Mouse (Mus musculus) midbrain, embryonic 14.5 days (tissue): ENCODE measurements around the gene Hsf3. TPM values are rescaled to one million over a fixed set of nuclear protein-coding genes. Genes with fewer than 3 reads are reported as not detected.
"Not testable (repeated sequence)": the region's sequence is repeated elsewhere in the genome, so short reads cannot be mapped to it uniquely, and the experiment has no call there.

Experiments
- ATAC-seq: fragments of 200-750 bp; cut with Nextera tagmentation; 2 replicates; pipeline ENCODE4 v1.8.0; 2017; ENCODE audit warnings: moderate number of reproducible peaks, moderate library complexity; ENCODE audit not compliant: low FRiP score, low TSS enrichment
- DNase-seq: peaks from one replicate; pipeline ENCODE4 v3.0.0-alpha.2; 2015
- H3K27ac ChIP-seq: fragments of 300-500 bp; sonication (generic); replicated peaks from 2 replicates; pipeline ENCODE4 v1.5.1; 2014; ENCODE audit warnings: mild to moderate bottlenecking, low read depth, low read length, moderate library complexity
- H3K27me3 ChIP-seq: fragments of 300-500 bp; sonication (generic); 2 replicates; pipeline ENCODE4 v1.6.1; 2014; ENCODE audit warnings: low read length, control low read depth, mixed read lengths; ENCODE audit not compliant: control insufficient read depth, insufficient read depth
- H3K36me3 ChIP-seq: fragments of 300-500 bp; sonication (generic); 2 replicates; pipeline ENCODE4 v1.6.1; 2014; ENCODE audit warnings: low read length, control low read depth; ENCODE audit not compliant: control insufficient read depth, insufficient read depth
- H3K4me1 ChIP-seq: fragments of 300-500 bp; sonication (generic); 2 replicates; pipeline ENCODE4 v1.6.1; 2014; ENCODE audit warnings: mild to moderate bottlenecking, antibody characterized with exemption, low read length, control low read depth; ENCODE audit not compliant: control insufficient read depth, insufficient read depth
- H3K4me2 ChIP-seq: fragments of 300-500 bp; sonication (generic); 2 replicates; pipeline ENCODE4 v1.6.1; 2014; ENCODE audit warnings: mild to moderate bottlenecking, low read length, moderate library complexity
- H3K4me3 ChIP-seq: fragments of 300-500 bp; sonication (generic); replicated peaks from 2 replicates; pipeline ENCODE4 v1.5.1; 2014; ENCODE audit warnings: low read depth, low read length
- H3K9ac ChIP-seq: fragments of 300-500 bp; sonication (generic); replicated peaks from 2 replicates; pipeline ENCODE4 v1.6.1; 2014; ENCODE audit warnings: mild to moderate bottlenecking, low read length, moderate library complexity
- H3K9me3 ChIP-seq: fragments of 300-500 bp; sonication (generic); 2 replicates; pipeline ENCODE4 v1.6.1; 2016; ENCODE audit warnings: low read length, control low read depth, mixed read lengths; ENCODE audit not compliant: control insufficient read depth
- WGBS: fragments of 180-500 bp; shearing (Covaris S2); extraction: QIAGEN DNeasy Blood & Tissue Kit; methylation state at CpG from one replicate; pipeline ENCODE4 v1.1.7; 2014; 5-methylcytosine and 5-hydroxymethylcytosine counted together
- polyA plus RNA-seq: library from polyadenylated mRNA; unstranded; fragments of >200 nt; fragmentation: Nextera tagmentation; extraction: Ambion mirVana; gene quantifications from 2 replicates; pipeline ENCODE4 v1.2.1, GENCODE M21; 2014

The Hsf3 gene
- polyA plus RNA-seq, result not detected in 2 replicates

DNA sequence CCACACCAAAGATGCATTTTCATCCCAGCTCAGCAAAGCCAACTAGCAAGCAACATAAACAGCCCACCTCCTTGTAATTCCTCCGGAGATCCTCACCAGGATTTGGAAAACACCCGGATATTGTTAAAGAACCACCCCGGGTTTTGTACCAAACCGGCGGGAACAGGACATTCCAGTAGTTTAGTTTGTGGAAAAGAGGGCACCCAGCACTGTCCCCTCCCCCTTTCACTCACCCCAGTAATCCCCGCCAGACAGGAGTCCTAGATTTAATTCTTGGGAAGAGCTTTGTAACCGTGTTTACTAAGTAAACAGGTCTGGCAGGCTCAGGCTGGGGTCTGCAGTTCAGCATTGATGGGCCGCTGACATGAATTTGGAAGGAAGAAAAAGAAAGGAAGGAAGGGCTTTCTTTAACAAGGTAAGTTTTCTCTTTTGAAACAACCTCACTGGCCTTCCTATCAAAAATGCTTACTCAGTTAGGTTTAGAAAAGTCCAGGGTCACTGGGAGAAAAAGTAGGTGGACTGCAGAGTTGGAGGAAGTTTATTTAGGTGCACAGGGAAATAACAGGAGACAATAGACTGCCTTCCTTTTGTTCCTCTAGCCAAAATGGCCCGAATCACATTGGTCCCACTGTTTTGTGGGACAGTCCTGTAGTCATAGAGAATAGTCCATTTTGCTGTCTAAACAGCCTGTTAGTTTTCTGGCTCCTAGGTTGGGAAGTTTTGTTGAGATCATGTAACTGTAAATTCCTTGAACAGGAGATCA, at the start of gene Hsf3:
Gene Hsf3 (minus strand): TSS at position 94 of the 763 bp plus-strand sequence.
- ATAC-seq (peak; percentile 31; the same call in 1 of the 2 replicates), DNase-seq (peak; percentile 22)
- Histone ChIP-seq H3K4me2 (peak within 1 kb of the TSS; percentile 35), H3K9me3 (no peaks in the 10 kb centered on the region), H3K27ac (no peak within 1 kb of the TSS), H3K36me3 (no peaks in the 10 kb centered on the region), H3K4me1 (no peaks in the 10 kb centered on the region), H3K9ac (no peak within 1 kb of the TSS), H3K4me3 (peak within 1 kb of the TSS; percentile 15; the same call in 1 of the 2 replicates), H3K27me3 (no peaks in the 10 kb centered on the region)
- WGBS, result 21% methylated on average over 9 of the region's 9 CpGs

- Histone ChIP-seq H3K9me3 (no peaks in the 10 kb centered on the region), H3K36me3 (no peaks in the 10 kb centered on the region), H3K9ac (no peak overlapping the region), H3K4me2 (no peak overlapping the region), H3K27ac (no peak overlapping the region), H3K4me1 (no peaks in the 10 kb centered on the region), H3K27me3 (no peaks in the 10 kb centered on the region), H3K4me3 (no peak overlapping the region)
- DNase-seq (peak; percentile 19), ATAC-seq (no peak)
- 71% methylated on average over 1 of the region's 1 CpGs for WGBS
Observed at GRCm38 (mm10) chrX:96501580-96501979, 45.5 kb upstream of the Hsf3 start.

- H3K4me2 ChIP-seq, result peak within 1 kb of the TSS; percentile 35
- WGBS, result 64% methylated on average over 2 of the region's 2 CpGs
Observed at GRCm38 (mm10) chrX:96455149-96455548, 945 bp downstream of the Hsf3 start, which contains the start of gene Heph. Heph (plus strand) TSS chrX:96455359.

DNA sequence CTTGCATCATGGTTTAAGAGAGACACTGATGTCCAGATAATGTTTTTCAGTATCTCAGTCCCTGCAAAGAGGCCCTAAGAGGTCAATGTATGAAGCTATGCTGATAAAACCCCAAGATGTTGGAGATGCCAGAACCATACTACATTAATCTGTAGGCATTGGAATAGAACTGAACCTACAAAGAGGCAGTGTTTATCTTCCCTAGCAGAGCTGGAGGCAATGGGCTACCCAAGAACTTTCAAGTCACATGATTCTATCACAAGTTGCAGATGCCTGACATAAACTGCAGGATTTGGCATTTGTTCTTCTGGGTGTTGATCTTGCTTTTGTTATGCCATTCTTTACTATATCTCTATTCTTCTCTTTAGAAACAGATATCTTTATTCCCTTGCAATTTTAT, 36.7 kb downstream of the Hsf3 start:
- DNase-seq, result no peak
- Histone ChIP-seq H3K27ac (no peak overlapping the region), H3K9me3 (no peaks in the 10 kb centered on the region), H3K9ac (no peak overlapping the region), H3K4me2 (no peak overlapping the region), H3K27me3 (no peaks in the 10 kb centered on the region), H3K36me3 (no peaks in the 10 kb centered on the region), H3K4me1 (no peaks in the 10 kb centered on the region), H3K4me3 (no peak overlapping the region)
- no peak for ATAC-seq

More at GRCm38 (mm10) chrX:96455149-96455548, 945 bp downstream of the Hsf3 start, which contains the start of gene Heph:
- ATAC-seq, result no peak
- no peak for DNase-seq
- no peaks in the 10 kb centered on the region for H3K36me3 ChIP-seq
- no peak within 1 kb of the TSS for H3K27ac ChIP-seq
- no peaks in the 10 kb centered on the region for H3K27me3 ChIP-seq
- H3K9ac ChIP-seq, result no peak within 1 kb of the TSS
- peak within 1 kb of the TSS; percentile 15; the same call in 1 of the 2 replicates for H3K4me3 ChIP-seq
- H3K9me3 ChIP-seq, result no peaks in the 10 kb centered on the region
- no peaks in the 10 kb centered on the region for H3K4me1 ChIP-seq

DNA sequence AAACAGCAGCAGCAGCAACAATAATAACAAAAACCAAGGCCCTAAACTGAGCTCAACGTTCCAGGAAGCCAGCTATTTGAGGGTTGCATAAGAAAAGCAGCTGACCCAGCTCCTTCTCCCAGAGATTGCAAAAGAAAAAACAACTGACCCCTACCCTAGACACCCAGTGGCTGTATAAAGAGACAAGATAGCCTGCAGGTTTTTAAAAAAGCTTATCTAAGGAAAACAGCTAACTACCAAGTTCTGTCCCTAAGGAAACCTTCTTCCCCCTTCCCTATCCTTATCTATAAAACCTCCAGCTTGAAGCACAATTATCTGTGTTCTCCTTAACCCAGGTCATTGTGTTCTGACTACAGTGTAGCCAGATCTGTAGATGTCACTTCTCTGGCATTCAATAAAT, 38.4 kb downstream of the Hsf3 start:
- Histone ChIP-seq H3K4me1 (no peaks in the 10 kb centered on the region), H3K4me3 (no peak overlapping the region), H3K36me3 (no peaks in the 10 kb centered on the region), H3K9ac (no peak overlapping the region), H3K9me3 (no peaks in the 10 kb centered on the region), H3K27me3 (no peaks in the 10 kb centered on the region), H3K4me2 (no peak overlapping the region), H3K27ac (no peak overlapping the region)
- WGBS, result 57% methylated on average over 1 of the region's 1 CpGs
- DNase-seq, result no peak
- no peak for ATAC-seq

DNA sequence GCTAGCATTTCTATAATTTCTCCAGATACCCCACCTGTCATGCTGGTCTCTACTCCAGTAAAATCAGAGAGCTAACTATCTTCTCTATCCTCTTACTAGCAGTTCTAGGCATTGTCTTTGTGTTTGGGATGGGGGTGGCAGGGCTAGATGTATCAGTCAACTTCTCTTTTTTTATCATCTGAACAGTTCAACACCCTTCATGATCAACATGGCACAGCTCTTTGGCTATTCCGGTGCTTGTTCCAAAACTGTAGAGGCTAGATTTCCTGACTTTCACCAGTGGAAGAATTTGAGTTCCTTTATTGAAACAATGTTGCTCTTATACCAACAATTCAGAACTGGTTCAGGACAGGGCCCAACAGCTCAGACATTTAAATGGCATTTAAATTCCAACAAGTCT, 39.1 kb downstream of the Hsf3 start:
- Histone ChIP-seq H3K36me3 (no peaks in the 10 kb centered on the region), H3K4me1 (no peaks in the 10 kb centered on the region), H3K4me3 (no peak overlapping the region), H3K9ac (no peak overlapping the region), H3K27me3 (no peaks in the 10 kb centered on the region), H3K27ac (no peak overlapping the region), H3K4me2 (no peak overlapping the region), H3K9me3 (no peaks in the 10 kb centered on the region)
- WGBS, result 93% methylated on average over 1 of the region's 1 CpGs
- ATAC-seq, result no peak
- no peak for DNase-seq

DNA sequence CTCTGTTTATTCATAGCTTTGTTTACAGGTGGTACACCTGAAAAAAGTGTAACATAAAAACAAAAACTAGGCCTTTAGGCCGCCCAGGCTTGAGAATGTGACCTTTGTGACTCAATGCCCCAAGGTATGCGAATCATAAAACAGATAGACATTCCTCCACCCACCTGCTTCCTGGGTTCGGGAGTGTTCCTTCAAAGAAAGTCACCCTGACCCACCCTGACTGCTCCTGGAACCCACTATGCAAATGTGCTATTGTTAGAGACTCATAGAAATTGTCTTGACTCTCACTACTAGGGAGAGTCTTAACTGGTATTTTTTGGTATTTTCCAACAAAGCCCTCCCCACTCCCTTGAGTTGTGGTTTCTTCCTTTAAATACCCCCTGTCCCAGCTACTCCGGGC, 40.7 kb downstream of the Hsf3 start:
- not testable (repeated sequence) for H3K36me3 ChIP-seq, H3K27me3 ChIP-seq, ATAC-seq, H3K4me2 ChIP-seq, H3K9ac ChIP-seq, H3K4me3 ChIP-seq, H3K9me3 ChIP-seq, H3K4me1 ChIP-seq, DNase-seq, H3K27ac ChIP-seq
- 81% methylated on average over 4 of the region's 4 CpGs for WGBS

DNA sequence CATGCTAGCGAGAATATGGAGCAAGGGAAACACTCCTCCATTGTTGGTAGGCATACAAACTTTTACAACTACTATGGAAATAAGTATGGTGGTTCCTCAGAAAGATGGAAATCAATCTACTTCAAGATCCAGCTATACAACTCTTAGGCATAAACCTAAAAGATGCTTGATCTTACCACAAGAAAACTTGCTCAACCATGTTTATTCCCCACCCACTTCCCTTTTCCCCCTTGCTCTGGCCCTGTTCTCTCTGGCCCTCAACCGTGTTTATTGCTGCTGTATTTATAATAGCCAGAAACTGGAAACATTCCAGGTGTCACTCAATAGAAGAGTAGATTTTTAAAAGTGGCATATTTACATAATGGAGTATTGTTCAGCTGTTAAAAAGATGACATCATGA, 117.0 kb downstream of the Hsf3 start:
- Histone ChIP-seq H3K9ac (no peak overlapping the region), H3K4me1 (no peaks in the 10 kb centered on the region), H3K27ac (no peak overlapping the region), H3K9me3 (no peaks in the 10 kb centered on the region), H3K36me3 (no peaks in the 10 kb centered on the region), H3K4me3 (no peak overlapping the region), H3K27me3 (no peaks in the 10 kb centered on the region), H3K4me2 (no peak overlapping the region)
- DNase-seq (no peak), ATAC-seq (no peak)
- 80% methylated on average over 2 of the region's 2 CpGs for WGBS

DNA sequence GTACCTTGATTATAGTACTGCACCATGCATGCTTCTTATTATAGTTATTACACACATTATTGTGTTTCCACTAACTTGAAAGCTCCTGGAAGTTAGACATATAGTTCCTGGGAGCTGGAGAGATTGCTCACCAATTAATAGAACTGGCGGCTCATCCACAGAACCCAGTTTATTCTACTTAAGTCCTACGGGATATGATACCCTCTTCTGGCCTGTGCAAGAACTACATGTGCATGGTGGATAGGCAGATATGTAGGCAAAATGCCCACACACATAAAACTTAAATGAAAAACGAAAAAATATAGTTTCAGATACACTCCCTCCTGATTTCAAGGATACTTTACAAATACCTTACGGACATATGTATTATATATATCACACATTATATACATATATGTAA, 126.3 kb downstream of the Hsf3 start:
- DNase-seq (peak; percentile 4), ATAC-seq (no peak)
- no peak overlapping the region for H3K27ac ChIP-seq
- H3K4me3 ChIP-seq, result no peak overlapping the region
- WGBS, result 55% methylated on average over 4 of the region's 4 CpGs
- H3K9me3 ChIP-seq, result no peaks in the 10 kb centered on the region
- no peaks in the 10 kb centered on the region for H3K4me1 ChIP-seq
- no peaks in the 10 kb centered on the region for H3K27me3 ChIP-seq
- no peak overlapping the region for H3K4me2 ChIP-seq
- H3K36me3 ChIP-seq, result no peaks in the 10 kb centered on the region
- no peak overlapping the region for H3K9ac ChIP-seq
